Mouse (Mus musculus): ENCODE measurements at regions not wholly inside any gene's neighbourhood (a gene's known extent, or its start where the extent isn't known, plus 50 kb on each side); places are given as distances from the start of the nearest gene placed in this dataset.

DNA sequence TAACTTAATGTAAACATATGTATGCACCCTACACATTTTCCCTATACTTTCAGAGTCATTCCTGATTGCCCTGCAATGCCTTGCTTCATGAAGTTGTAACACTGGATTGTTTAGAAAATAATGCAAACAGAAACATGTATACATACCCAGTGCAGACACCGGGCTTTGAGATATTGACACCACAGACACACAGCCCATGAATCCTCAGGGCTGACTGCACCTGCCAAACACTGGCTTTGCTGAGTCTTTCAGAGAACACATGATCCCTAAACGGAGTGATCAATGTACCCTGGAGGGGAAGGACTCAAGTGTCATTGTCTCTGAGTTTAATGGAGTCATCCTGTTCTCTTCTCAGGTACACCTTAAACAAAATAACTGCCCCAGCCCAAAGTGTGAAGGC is 519.4 kb upstream of the Mki67 start:
- H3K36me3 ChIP-seq (ENCODE audit: control insufficient read depth, insufficient read depth), result no peaks in the 10 kb centered on the region
- H3K79me2 ChIP-seq (ENCODE audit: control insufficient read depth, insufficient read depth), result no peaks in the 10 kb centered on the region
- TF ChIP-seq POLR2A (IDR thresholded peaks at IDR 0.05; ENCODE audit: insufficient read length, low read depth) (no peak), CEBPB (IDR thresholded peaks at IDR 0.05; ENCODE audit: insufficient read depth, poor library complexity, severe bottlenecking) (no peak), MYOG (IDR thresholded peaks at IDR 0.05; ENCODE audit: control insufficient read depth in 1 of 3, insufficient read depth in 1 of 3, insufficient read length in 2 of 3, low read depth in 2 of 3) (no peak), E2F4 (IDR thresholded peaks at IDR 0.05; ENCODE audit: insufficient read depth) (no peak), POLR2AphosphoS2 (IDR thresholded peaks at IDR 0.05; ENCODE audit: insufficient read length, low read depth) (no peak), USF1 (IDR thresholded peaks at IDR 0.05; ENCODE audit: low read depth) (no peak), SRF (IDR thresholded peaks at IDR 0.05; ENCODE audit: control insufficient read depth, insufficient read length, low read depth) (no peak), REST (IDR thresholded peaks at IDR 0.05; ENCODE audit: insufficient read depth, insufficient read length) (no peak), TCF12 (IDR thresholded peaks at IDR 0.05; ENCODE audit: insufficient read depth, poor library complexity, severe bottlenecking) (no peak), MYOD1 (IDR thresholded peaks at IDR 0.05; ENCODE audit: control insufficient read depth in 1 of 3, insufficient read length in 2 of 3, low read depth in 2 of 3) (no peak), MAX (IDR thresholded peaks at IDR 0.05; ENCODE audit: low read depth) (no peak), TCF3 (IDR thresholded peaks at IDR 0.05; ENCODE audit: insufficient read length, low read depth) (no peak)
- H3K27me3 ChIP-seq (ENCODE audit: control insufficient read depth, insufficient read depth, insufficient read length), result no peaks in the 10 kb centered on the region
- no peak overlapping the region for H3K4me3 ChIP-seq
- H3ac ChIP-seq (ENCODE audit: control insufficient read depth, insufficient read length), result no peak overlapping the region
- no peak overlapping the region for H3K4me2 ChIP-seq (ENCODE audit: low read depth)

DNA sequence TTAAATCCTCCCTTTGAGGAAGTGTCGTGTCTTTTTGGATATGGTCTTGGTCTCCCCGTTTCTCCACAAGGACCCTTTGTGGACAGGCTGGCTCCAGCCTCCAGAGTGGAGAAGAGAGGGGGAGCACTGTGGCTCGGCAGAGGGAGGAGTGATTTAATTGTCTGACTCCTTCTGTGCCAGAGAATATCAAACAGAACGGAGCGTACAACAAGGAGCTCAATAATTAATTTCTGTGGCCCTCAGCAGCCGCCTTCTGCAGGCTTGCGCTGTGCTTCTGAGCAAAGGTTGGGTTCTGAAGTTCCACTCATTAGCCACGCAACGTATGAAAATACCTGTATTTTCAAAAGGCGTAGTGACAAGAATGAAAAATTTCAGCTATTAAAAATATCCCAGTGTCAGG is 520.2 kb upstream of the Mki67 start:
- Histone ChIP-seq H3ac (ENCODE audit: control insufficient read depth, insufficient read length) (no peak overlapping the region), H3K4me3 (no peak overlapping the region), H3K4me2 (ENCODE audit: low read depth) (no peak overlapping the region), H3K36me3 (ENCODE audit: control insufficient read depth, insufficient read depth) (no peaks in the 10 kb centered on the region), H3K27me3 (ENCODE audit: control insufficient read depth, insufficient read depth, insufficient read length) (no peaks in the 10 kb centered on the region), H3K79me2 (ENCODE audit: control insufficient read depth, insufficient read depth) (no peaks in the 10 kb centered on the region)
- TF ChIP-seq CEBPB (IDR thresholded peaks at IDR 0.05; ENCODE audit: insufficient read depth, poor library complexity, severe bottlenecking), result no peak
- TF ChIP-seq MYOG (IDR thresholded peaks at IDR 0.05; ENCODE audit: control insufficient read depth in 1 of 3, insufficient read depth in 1 of 3, insufficient read length in 2 of 3, low read depth in 2 of 3), result no peak
- TF ChIP-seq TCF3 (IDR thresholded peaks at IDR 0.05; ENCODE audit: insufficient read length, low read depth), result no peak
- no peak for TF ChIP-seq SRF (IDR thresholded peaks at IDR 0.05; ENCODE audit: control insufficient read depth, insufficient read length, low read depth)
- TF ChIP-seq REST (IDR thresholded peaks at IDR 0.05; ENCODE audit: insufficient read depth, insufficient read length), result no peak
- no peak for TF ChIP-seq TCF12 (IDR thresholded peaks at IDR 0.05; ENCODE audit: insufficient read depth, poor library complexity, severe bottlenecking)
- TF ChIP-seq MAX (IDR thresholded peaks at IDR 0.05; ENCODE audit: low read depth), result no peak
- TF ChIP-seq E2F4 (IDR thresholded peaks at IDR 0.05; ENCODE audit: insufficient read depth), result no peak
- no peak for TF ChIP-seq POLR2A (IDR thresholded peaks at IDR 0.05; ENCODE audit: insufficient read length, low read depth)
- no peak for TF ChIP-seq MYOD1 (IDR thresholded peaks at IDR 0.05; ENCODE audit: control insufficient read depth in 1 of 3, insufficient read length in 2 of 3, low read depth in 2 of 3)
- TF ChIP-seq POLR2AphosphoS2 (IDR thresholded peaks at IDR 0.05; ENCODE audit: insufficient read length, low read depth), result no peak
- TF ChIP-seq USF1 (IDR thresholded peaks at IDR 0.05; ENCODE audit: low read depth), result no peak

- no peak overlapping the region for H3K4me3 ChIP-seq
- H3K27me3 ChIP-seq (ENCODE audit: control insufficient read depth, insufficient read depth, insufficient read length), result no peaks in the 10 kb centered on the region
- TF ChIP-seq USF1 (IDR thresholded peaks at IDR 0.05; ENCODE audit: low read depth), result no peak
- TF ChIP-seq TCF12 (IDR thresholded peaks at IDR 0.05; ENCODE audit: insufficient read depth, poor library complexity, severe bottlenecking), result no peak
- no peak for TF ChIP-seq SRF (IDR thresholded peaks at IDR 0.05; ENCODE audit: control insufficient read depth, insufficient read length, low read depth)
- TF ChIP-seq CEBPB (IDR thresholded peaks at IDR 0.05; ENCODE audit: insufficient read depth, poor library complexity, severe bottlenecking), result no peak
- TF ChIP-seq MYOD1 (IDR thresholded peaks at IDR 0.05; ENCODE audit: control insufficient read depth in 1 of 3, insufficient read length in 2 of 3, low read depth in 2 of 3), result no peak
- TF ChIP-seq POLR2A (IDR thresholded peaks at IDR 0.05; ENCODE audit: insufficient read length, low read depth), result no peak
- no peak for TF ChIP-seq TCF3 (IDR thresholded peaks at IDR 0.05; ENCODE audit: insufficient read length, low read depth)
- TF ChIP-seq REST (IDR thresholded peaks at IDR 0.05; ENCODE audit: insufficient read depth, insufficient read length), result no peak
- TF ChIP-seq MAX (IDR thresholded peaks at IDR 0.05; ENCODE audit: low read depth), result no peak
- TF ChIP-seq POLR2AphosphoS2 (IDR thresholded peaks at IDR 0.05; ENCODE audit: insufficient read length, low read depth), result no peak
- TF ChIP-seq E2F4 (IDR thresholded peaks at IDR 0.05; ENCODE audit: insufficient read depth), result no peak
- TF ChIP-seq MYOG (IDR thresholded peaks at IDR 0.05; ENCODE audit: control insufficient read depth in 1 of 3, insufficient read depth in 1 of 3, insufficient read length in 2 of 3, low read depth in 2 of 3), result no peak
- H3ac ChIP-seq (ENCODE audit: control insufficient read depth, insufficient read length), result no peak overlapping the region
- no peak overlapping the region for H3K4me2 ChIP-seq (ENCODE audit: low read depth)
- H3K79me2 ChIP-seq (ENCODE audit: control insufficient read depth, insufficient read depth), result no peaks in the 10 kb centered on the region
- no peaks in the 10 kb centered on the region for H3K36me3 ChIP-seq (ENCODE audit: control insufficient read depth, insufficient read depth)
Observed at GRCm38 (mm10) chr7:136265691-136266090, 549.5 kb upstream of the Mki67 start.

DNA sequence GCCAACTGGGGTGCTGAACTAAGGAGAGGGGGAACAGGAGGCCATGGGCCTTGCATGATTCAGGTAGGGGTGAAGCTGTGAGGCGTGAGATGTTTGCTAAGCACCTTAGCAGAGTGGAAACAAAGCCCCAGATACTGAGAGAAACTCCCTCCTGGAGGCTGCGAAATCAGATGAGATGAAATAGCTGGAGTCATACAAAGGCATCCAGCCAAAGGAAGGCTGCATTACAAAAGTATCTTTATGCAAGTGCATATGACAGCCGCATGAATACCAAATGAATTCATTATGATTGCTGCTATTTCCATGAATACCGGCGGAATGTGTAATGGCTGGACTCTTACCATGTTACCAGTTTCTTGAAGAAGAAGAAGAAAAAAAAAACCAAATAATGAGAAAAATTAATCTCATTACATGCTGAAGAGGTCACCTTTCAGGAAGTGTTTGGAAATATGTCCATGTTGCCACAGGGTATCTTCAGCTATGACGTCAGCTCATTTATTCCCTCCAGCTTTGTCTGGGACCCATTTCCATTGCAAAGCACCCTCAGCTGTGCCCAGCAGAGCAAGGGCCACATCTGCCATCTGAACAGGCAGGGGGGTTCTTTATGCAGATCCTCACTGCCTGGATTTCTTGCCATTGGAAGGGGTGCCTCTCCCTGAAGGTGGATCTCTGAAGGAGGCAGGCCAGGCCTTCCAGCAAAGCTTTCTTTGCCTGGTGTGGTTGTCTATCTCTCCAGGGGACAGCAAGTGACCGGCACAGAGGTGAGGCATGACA is 551.7 kb upstream of the Mki67 start:
- TF ChIP-seq POLR2A (IDR thresholded peaks at IDR 0.05; ENCODE audit: insufficient read length, low read depth) (no peak), CEBPB (IDR thresholded peaks at IDR 0.05; ENCODE audit: insufficient read depth, poor library complexity, severe bottlenecking) (no peak), USF1 (IDR thresholded peaks at IDR 0.05; ENCODE audit: low read depth) (no peak), MYOD1 (IDR thresholded peaks at IDR 0.05; ENCODE audit: control insufficient read depth in 1 of 3, insufficient read length in 2 of 3, low read depth in 2 of 3) (no peak), SRF (IDR thresholded peaks at IDR 0.05; ENCODE audit: control insufficient read depth, insufficient read length, low read depth) (no peak), TCF12 (IDR thresholded peaks at IDR 0.05; ENCODE audit: insufficient read depth, poor library complexity, severe bottlenecking) (no peak)
- Histone ChIP-seq H3K36me3 (ENCODE audit: control insufficient read depth, insufficient read depth) (no peaks in the 10 kb centered on the region), H3K4me3 (no peak overlapping the region), H3K27me3 (ENCODE audit: control insufficient read depth, insufficient read depth, insufficient read length) (no peaks in the 10 kb centered on the region), H3ac (ENCODE audit: control insufficient read depth, insufficient read length) (no peak overlapping the region), H3K4me2 (ENCODE audit: low read depth) (no peak overlapping the region), H3K79me2 (ENCODE audit: control insufficient read depth, insufficient read depth) (no peaks in the 10 kb centered on the region)

Data from myocyte (in vitro differentiated cells).